Mouse (Mus musculus) stomach, embryonic 14.5 days (tissue): ENCODE results near the gene Wdtc1. TPM values are rescaled to one million over a fixed set of nuclear protein-coding genes. Genes with fewer than 3 reads are reported as not detected.

ENCODE experiments used
- ATAC-seq: fragments of 200-750 bp; cut with Nextera tagmentation; 2 replicates; pipeline ENCODE4 v1.8.0; 2017; ENCODE audit warnings: low read depth, moderate TSS enrichment; ENCODE audit not compliant: insufficient number of reproducible peaks, insufficient read depth, low FRiP score
- H3K27ac ChIP-seq: fragments of 300-500 bp; sonication (generic); 2 replicates; pipeline ENCODE4 v1.5.1; 2014; ENCODE audit warnings: mild to moderate bottlenecking, low read length, moderate library complexity, mixed read lengths
- H3K27me3 ChIP-seq: fragments of 300-500 bp; sonication (generic); 2 replicates; pipeline ENCODE4 v1.6.1; 2014; ENCODE audit warnings: low read length, control low read depth, mixed read lengths; ENCODE audit not compliant: control insufficient read depth, insufficient read depth
- H3K36me3 ChIP-seq: fragments of 300-500 bp; sonication (generic); 2 replicates; pipeline ENCODE4 v1.6.1; 2014; ENCODE audit warnings: mild to moderate bottlenecking, control low read depth, low read length, moderate library complexity, mixed read lengths; ENCODE audit not compliant: control insufficient read depth, insufficient read depth
- H3K4me1 ChIP-seq: fragments of 300-500 bp; sonication (generic); 2 replicates; pipeline ENCODE4 v1.6.1; 2014; ENCODE audit warnings: low read length, control low read depth, mixed read lengths; ENCODE audit not compliant: control insufficient read depth, insufficient read depth
- H3K4me2 ChIP-seq: fragments of 300-500 bp; sonication (generic); replicated peaks from 2 replicates; pipeline ENCODE4 v1.6.1; 2014; ENCODE audit warnings: low read depth, low read length, control low read depth
- H3K4me3 ChIP-seq: fragments of 300-500 bp; sonication (generic); 2 replicates; pipeline ENCODE4 v1.5.1; 2014; ENCODE audit warnings: low read depth, low read length, control low read depth
- H3K9ac ChIP-seq: fragments of 300-500 bp; sonication (generic); replicated peaks from 2 replicates; pipeline ENCODE4 v1.6.1; 2014; ENCODE audit warnings: low read depth, mild to moderate bottlenecking, control low read depth, low read length, moderate library complexity, mixed read lengths
- H3K9me3 ChIP-seq: fragments of 300-500 bp; sonication (generic); 2 replicates; pipeline ENCODE4 v1.6.1; 2016; ENCODE audit warnings: low read depth, low read length, control low read depth; ENCODE audit not compliant: control insufficient read depth
- WGBS: fragments of 180-500 bp; shearing (Covaris S2); extraction: QIAGEN DNeasy Blood & Tissue Kit; methylation state at CpG from one replicate; pipeline ENCODE4 v1.1.7; 2014; 5-methylcytosine and 5-hydroxymethylcytosine counted together
- polyA plus RNA-seq: library from polyadenylated mRNA; unstranded; fragments of >200 nt; fragmentation: Nextera tagmentation; extraction: Ambion mirVana; gene quantifications from 2 replicates; pipeline ENCODE4 v1.2.1, GENCODE M21; 2014

The Wdtc1 gene
- polyA plus RNA-seq, 1 experiment from 2014 or later: 19.9 TPM

DNA sequence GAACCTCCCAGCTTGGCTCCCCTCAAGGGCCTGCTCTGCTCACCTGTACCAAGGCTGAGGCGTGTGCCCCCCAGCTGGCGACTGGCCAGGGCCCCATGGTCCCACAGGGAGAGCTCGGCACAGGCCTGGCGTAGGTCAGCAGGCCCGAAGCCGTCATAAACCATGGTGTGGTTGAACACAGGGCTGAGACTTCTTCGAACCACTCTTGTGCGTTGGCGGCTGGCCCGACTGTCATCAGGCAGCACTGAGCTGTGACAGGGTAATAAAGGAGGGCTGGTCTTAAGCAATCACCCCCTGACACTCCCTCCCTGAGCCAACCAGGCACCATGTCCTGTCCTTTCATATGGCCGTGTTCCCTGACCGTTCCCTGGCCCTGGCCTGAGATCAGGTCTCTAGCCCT lies 99.9 kb downstream of the Wdtc1 start:
- H3K36me3 ChIP-seq: no peaks in the 10 kb centered on the region
- no peak overlapping the region for H3K4me3 ChIP-seq
- peaks cover 23% of the 10 kb centered on the region for H3K27me3 ChIP-seq
- no peak overlapping the region for H3K9ac ChIP-seq
- H3K9me3 ChIP-seq: no peaks in the 10 kb centered on the region
- H3K27ac ChIP-seq: no peak overlapping the region
- H3K4me2 ChIP-seq: no peak overlapping the region
- no peak for ATAC-seq
- 80% methylated on average over 12 of the region's 12 CpGs for WGBS
- H3K4me1 ChIP-seq: peaks cover 14% of the 10 kb centered on the region; the same call in 1 of the 2 replicates

DNA sequence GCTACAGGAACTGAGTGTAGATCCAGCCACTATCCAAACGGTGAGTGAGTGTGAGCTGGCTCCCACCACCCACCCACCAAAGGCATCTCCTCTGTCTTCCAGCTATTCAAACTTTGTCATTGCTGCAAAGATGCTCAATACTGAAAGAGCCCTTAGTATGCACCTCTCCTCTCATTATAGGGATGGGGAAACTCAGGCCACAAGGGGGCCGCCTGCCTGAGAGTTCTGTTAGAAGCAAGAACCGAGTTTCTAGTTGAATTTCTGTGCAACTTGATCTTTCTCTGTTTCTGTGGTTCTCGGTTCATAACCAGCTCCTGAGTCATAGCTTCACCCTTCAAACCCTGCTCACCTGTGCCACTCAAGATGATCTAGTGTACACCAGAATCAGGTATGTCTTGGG lies 101.2 kb downstream of the Wdtc1 start:
- H3K4me1 ChIP-seq: peaks cover 11% of the 10 kb centered on the region; the same call in 1 of the 2 replicates
- no peaks in the 10 kb centered on the region for H3K36me3 ChIP-seq
- no peaks in the 10 kb centered on the region for H3K9me3 ChIP-seq
- H3K9ac ChIP-seq: no peak overlapping the region
- H3K4me3 ChIP-seq: no peak overlapping the region
- no peak overlapping the region for H3K4me2 ChIP-seq
- 50% methylated on average over 4 of the region's 4 CpGs for WGBS
- peaks cover 23% of the 10 kb centered on the region for H3K27me3 ChIP-seq
- no peak for ATAC-seq
- H3K27ac ChIP-seq: no peak overlapping the region

DNA sequence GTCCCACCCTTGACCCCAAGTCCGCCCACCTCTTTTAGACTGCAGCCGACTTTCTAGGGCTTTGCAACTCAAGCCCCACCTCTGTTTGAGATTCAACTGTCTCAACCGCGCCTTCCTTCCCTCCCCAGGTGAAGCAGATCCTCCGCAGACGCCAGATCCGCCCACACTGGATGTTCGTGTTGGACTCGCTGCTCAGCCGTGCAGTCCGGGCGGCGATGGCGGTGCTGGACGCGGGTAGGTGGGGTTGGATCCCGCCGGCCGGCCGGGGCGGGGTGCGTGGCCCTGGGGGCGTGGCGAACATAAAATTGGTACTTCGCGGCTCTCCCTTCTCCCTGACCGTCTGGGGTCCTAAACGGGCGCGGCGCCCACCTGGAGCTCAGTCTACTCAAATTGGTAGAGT lies 102.1 kb downstream of the Wdtc1 start:
- Histone ChIP-seq H3K9ac (no peak overlapping the region; the same call in 1 of the 2 replicates), H3K4me2 (peak overlapping the region; percentile 35), H3K4me3 (peak overlapping the region; percentile 25), H3K27me3 (peaks cover 22% of the 10 kb centered on the region), H3K4me1 (peaks cover 11% of the 10 kb centered on the region; the same call in 1 of the 2 replicates), H3K27ac (no peak overlapping the region), H3K36me3 (no peaks in the 10 kb centered on the region), H3K9me3 (no peaks in the 10 kb centered on the region)
- 3% methylated on average over 31 of the region's 31 CpGs for WGBS
- ATAC-seq: peak; percentile 15; the same call in 1 of the 2 replicates

DNA sequence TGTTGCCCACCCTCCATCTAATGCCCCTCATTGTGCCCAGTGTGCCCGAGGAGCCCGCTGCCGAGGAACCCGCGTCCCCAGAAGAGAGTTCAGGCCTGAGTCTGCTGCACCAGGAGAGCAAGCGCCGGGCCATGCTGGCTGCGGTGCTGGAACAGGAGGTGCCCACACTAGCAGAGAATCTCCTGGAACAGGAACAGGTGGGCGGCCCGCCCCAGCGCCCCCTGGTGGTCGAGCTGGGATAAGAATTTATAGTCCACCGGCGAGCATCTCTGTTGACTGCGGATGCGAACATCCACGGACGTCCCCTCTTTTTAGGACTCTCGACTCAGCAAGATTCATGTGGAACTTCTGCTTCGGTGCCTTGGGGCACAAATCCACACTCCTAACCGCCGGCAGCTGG lies 102.7 kb downstream of the Wdtc1 start:
- no peak overlapping the region for H3K27ac ChIP-seq
- no peaks in the 10 kb centered on the region for H3K36me3 ChIP-seq
- ATAC-seq: 0 out of 2 replicates have a peak, but pooled peaks have one; percentile 24
- 4% methylated on average over 22 of the region's 22 CpGs for WGBS
- H3K27me3 ChIP-seq: peaks cover 19% of the 10 kb centered on the region
- H3K9ac ChIP-seq: no peak overlapping the region
- H3K4me1 ChIP-seq: peaks cover 11% of the 10 kb centered on the region; the same call in 1 of the 2 replicates
- peak overlapping the region; percentile 25 for H3K4me3 ChIP-seq
- no peaks in the 10 kb centered on the region for H3K9me3 ChIP-seq
- H3K4me2 ChIP-seq: peak overlapping the region; percentile 35

DNA sequence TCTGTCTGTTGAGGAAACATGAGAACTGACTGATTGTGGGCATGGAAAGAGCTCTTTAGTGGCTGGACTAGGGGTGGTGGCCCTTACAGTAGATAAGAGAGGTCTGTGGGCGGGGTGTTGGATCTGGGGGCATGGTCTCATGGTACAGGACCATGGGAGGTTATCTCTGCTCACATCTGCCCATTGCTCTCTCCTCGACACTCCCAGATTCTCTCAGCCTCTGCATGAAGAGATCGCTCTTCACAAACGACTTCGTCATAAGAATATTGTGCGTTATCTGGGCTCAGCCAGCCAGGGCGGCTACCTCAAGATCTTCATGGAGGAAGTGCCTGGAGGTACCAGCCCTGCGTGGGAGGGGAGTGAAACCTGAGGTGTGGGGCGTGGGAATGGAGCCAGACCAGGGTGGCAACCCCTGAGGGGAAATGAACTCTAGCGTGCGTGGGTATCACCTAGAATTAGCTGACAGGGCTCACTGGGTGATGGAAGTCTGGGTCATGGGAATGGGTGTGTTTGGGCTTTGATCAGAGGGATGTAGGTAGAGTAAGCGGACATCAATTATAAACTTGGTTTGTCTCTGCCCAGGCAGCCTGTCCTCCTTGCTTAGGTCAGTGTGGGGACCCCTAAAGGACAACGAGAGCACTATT lies 105.4 kb downstream of the Wdtc1 start:
- peak; percentile 25; the same call in 1 of the 2 replicates for ATAC-seq
- Histone ChIP-seq H3K4me3 (no peak overlapping the region), H3K27me3 (peaks cover 18% of the 10 kb centered on the region), H3K36me3 (no peaks in the 10 kb centered on the region), H3K4me1 (peaks cover 13% of the 10 kb centered on the region; the same call in 1 of the 2 replicates), H3K4me2 (no peak overlapping the region), H3K9ac (no peak overlapping the region), H3K9me3 (no peaks in the 10 kb centered on the region), H3K27ac (no peak overlapping the region)
- WGBS: 72% methylated on average over 13 of the region's 13 CpGs

DNA sequence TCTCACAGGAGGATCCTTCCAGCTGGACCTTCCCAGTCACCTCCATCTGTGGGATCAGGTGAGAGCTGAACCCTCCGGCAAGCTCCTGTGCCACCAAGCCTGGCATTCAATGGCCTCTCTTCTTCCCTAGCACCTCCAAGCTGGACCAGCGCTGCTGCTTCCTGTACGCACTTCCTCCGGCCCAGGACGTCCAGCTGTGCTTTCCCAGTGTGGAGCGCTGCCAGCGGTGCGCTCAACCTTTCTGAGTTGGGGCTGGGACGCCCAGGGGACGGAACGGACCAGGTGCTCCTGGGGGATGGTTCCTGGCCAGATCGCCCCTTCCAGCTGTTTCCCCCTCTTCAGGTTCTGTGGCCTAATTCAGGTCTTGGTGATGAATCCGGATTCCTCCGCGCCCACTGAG lies 106.2 kb downstream of the Wdtc1 start:
- H3K4me2 ChIP-seq: no peak overlapping the region
- H3K4me1 ChIP-seq: peaks cover 13% of the 10 kb centered on the region; the same call in 1 of the 2 replicates
- H3K27ac ChIP-seq: no peak overlapping the region
- H3K27me3 ChIP-seq: peaks cover 17% of the 10 kb centered on the region
- H3K4me3 ChIP-seq: no peak overlapping the region
- H3K9me3 ChIP-seq: no peaks in the 10 kb centered on the region
- ATAC-seq: no peak
- no peak overlapping the region for H3K9ac ChIP-seq
- WGBS: 27% methylated on average over 15 of the region's 15 CpGs
- H3K36me3 ChIP-seq: no peaks in the 10 kb centered on the region

DNA sequence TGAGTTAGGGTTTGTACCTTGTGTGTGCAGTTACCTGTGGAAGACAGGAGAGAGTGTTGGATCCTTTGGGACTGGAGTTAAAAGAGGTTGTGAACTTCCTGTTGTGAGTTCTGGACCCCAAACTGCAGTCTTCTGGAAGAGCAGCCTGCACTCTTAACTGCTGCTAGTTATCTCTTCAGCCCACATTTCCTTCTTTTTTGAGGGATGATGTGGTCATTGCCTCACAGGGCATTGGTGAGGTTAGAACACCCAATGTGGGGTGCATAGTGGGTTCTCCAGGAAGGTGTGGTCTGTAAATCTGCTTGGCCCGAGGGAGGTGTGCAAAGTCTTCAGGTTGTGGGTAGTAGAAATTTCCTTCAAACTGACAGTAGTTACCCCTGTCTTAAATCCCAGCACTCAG lies 109.0 kb downstream of the Wdtc1 start:
- Histone ChIP-seq H3K4me2 (no peak overlapping the region), H3K4me1 (peaks cover 13% of the 10 kb centered on the region; the same call in 1 of the 2 replicates), H3K4me3 (no peak overlapping the region), H3K27me3 (0 out of 2 replicates have a peak, but pooled peaks cover 3% of the 10 kb centered on the region), H3K27ac (no peak overlapping the region), H3K36me3 (no peaks in the 10 kb centered on the region), H3K9me3 (no peaks in the 10 kb centered on the region), H3K9ac (no peak overlapping the region)
- 90% methylated on average over 1 of the region's 1 CpGs for WGBS
- ATAC-seq: no peak

DNA sequence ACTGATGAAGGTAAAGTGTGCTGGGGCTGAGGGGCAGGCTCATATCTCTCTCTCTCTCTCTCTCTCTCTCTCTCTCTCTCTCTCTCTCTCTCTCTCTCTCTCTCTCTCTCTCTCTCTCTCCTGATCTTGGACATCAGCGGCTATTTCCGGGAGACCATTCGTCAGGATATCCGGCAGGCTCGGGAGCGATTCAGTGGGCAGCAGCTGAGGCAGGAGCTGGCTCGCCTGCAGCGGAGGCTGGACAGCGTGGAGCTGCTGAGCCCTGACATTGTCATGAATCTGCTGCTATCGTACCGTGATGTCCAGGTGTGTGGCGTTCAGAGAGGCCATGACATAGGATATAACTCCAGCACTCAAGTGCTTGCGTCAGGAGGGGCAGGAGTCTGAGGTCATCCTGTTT lies 109.7 kb downstream of the Wdtc1 start:
- H3K27ac ChIP-seq: no peak overlapping the region
- no peak overlapping the region for H3K4me2 ChIP-seq
- no peak for ATAC-seq
- H3K4me3 ChIP-seq: no peak overlapping the region
- H3K9me3 ChIP-seq: no peaks in the 10 kb centered on the region
- H3K36me3 ChIP-seq: no peaks in the 10 kb centered on the region
- H3K9ac ChIP-seq: no peak overlapping the region
- 0 out of 2 replicates have a peak, but pooled peaks cover 3% of the 10 kb centered on the region for H3K27me3 ChIP-seq
- WGBS: 21% methylated on average over 13 of the region's 13 CpGs
- H3K4me1 ChIP-seq: peaks cover 13% of the 10 kb centered on the region; the same call in 1 of the 2 replicates
